Mouse (Mus musculus) cortical plate, adult 2 months (tissue): ENCODE measurements at regions not wholly inside any gene's neighbourhood (a gene's known extent, or its start where the extent isn't known, plus 50 kb on each side); places are given as distances from the start of the nearest gene placed in this dataset.

ENCODE experiments used
- CTCF ChIP-seq: fragments of 200-500 bp; IDR thresholded peaks from 2 replicates; pipeline ENCODE4 v1.5.1; 2011; ENCODE audit warnings: mild to moderate bottlenecking, control low read depth, low read length; ENCODE audit not compliant: insufficient read depth; ENCODE audit errors: extremely low read depth
- POLR2A ChIP-seq: fragments of 200-500 bp; IDR thresholded peaks from 2 replicates; pipeline ENCODE4 v1.6.1; 2011; ENCODE audit warnings: mild to moderate bottlenecking, low read length, control low read depth; ENCODE audit not compliant: insufficient read depth; ENCODE audit errors: extremely low read depth

GRCm38 (mm10) chr3:41957385-41957784 lies 215.0 kb downstream of the D3Ertd751e start:
- no peak for TF ChIP-seq POLR2A
- TF ChIP-seq CTCF, result no peak
